Mouse (Mus musculus) liver, embryonic 16.5 days (tissue): ENCODE data around the gene Fam102a. TPM values are rescaled to one million over a fixed set of nuclear protein-coding genes. Genes with fewer than 3 reads are reported as not detected.

ENCODE experiments used
- ATAC-seq: fragments of 200-750 bp; cut with Nextera tagmentation; 2 replicates; pipeline ENCODE4 v1.8.0; 2017; ENCODE audit warnings: low read depth, mild to moderate bottlenecking, moderate number of reproducible peaks, moderate library complexity
- H3K27ac ChIP-seq: fragments of 300-500 bp; sonication (generic); 2 replicates; pipeline ENCODE4 v1.5.1; 2014; ENCODE audit warnings: mild to moderate bottlenecking, low read length
- H3K27me3 ChIP-seq: fragments of 300-500 bp; sonication (generic); 2 replicates; pipeline ENCODE4 v1.6.1; 2014; ENCODE audit warnings: low read depth, low read length, mixed read lengths; ENCODE audit not compliant: control insufficient read depth, insufficient read depth
- H3K36me3 ChIP-seq: fragments of 300-500 bp; sonication (generic); 2 replicates; pipeline ENCODE4 v1.6.1; 2014; ENCODE audit warnings: mild to moderate bottlenecking; ENCODE audit not compliant: control insufficient read depth, insufficient read depth
- H3K4me1 ChIP-seq: fragments of 300-500 bp; sonication (generic); 2 replicates; pipeline ENCODE4 v1.6.1; 2014; ENCODE audit warnings: low read depth, low read length, mixed read lengths; ENCODE audit not compliant: control insufficient read depth
- H3K4me2 ChIP-seq: fragments of 300-500 bp; sonication (generic); 2 replicates; pipeline ENCODE4 v1.6.1; 2014; ENCODE audit warnings: low read depth, low read length, mixed read lengths
- H3K4me3 ChIP-seq: fragments of 300-500 bp; sonication (generic); 2 replicates; pipeline ENCODE4 v1.5.1; 2014; ENCODE audit warnings: low read depth, mild to moderate bottlenecking, low read length
- H3K9ac ChIP-seq: fragments of 300-500 bp; sonication (generic); 2 replicates; pipeline ENCODE4 v1.6.1; 2014; ENCODE audit warnings: low read depth, low read length
- H3K9me3 ChIP-seq: fragments of 300-500 bp; sonication (generic); replicated peaks from 2 replicates; pipeline ENCODE4 v1.6.1; 2016; ENCODE audit warnings: low read length; ENCODE audit not compliant: control insufficient read depth
- WGBS: fragments of 180-500 bp; shearing (Covaris S2); extraction: QIAGEN DNeasy Blood & Tissue Kit; methylation state at CpG from one replicate; pipeline ENCODE4 v1.1.7; 2014; ENCODE audit not compliant: insufficient replicate concordance; 5-methylcytosine and 5-hydroxymethylcytosine counted together
- polyA plus RNA-seq: library from polyadenylated mRNA; unstranded; fragments of >200 nt; fragmentation: Nextera tagmentation; extraction: Ambion mirVana; gene quantifications from 2 replicates; pipeline ENCODE4 v1.2.1, GENCODE M21; 2015

Fam102a gene
- polyA plus RNA-seq, 1 experiment from 2014 or later: 1.6 TPM

DNA sequence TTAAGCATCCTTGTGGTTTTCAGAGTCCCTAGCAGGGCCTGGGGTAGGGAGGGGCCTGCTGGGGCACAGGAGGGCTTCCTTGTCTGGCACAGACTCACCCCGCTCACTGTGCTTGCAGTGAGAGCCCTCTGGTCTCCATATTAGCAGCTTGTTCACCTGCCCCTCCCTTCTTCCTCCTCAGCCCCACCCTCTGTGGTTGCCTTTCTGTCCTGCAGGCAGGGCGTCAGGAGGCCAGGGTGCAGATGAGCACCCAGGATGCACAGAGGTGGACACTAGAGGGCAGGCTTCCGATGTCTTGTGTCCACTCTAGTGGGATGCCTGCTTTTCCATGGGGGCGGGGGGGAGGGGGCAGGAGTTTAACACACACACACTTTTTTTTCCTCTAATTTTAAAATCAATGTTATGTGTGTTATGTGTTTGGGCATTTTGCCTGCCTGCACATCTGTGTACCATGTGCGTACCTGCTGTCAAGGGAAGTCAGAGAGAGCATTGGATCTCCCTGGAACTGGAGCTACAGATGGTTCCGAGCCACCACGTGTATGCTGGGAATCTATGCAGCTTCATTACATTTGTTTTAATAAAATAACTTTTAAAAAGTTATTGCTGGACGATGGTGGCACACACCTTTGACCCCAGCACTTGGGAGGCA, 66.4 kb downstream of the Fam102a start:
- no peaks in the 10 kb centered on the region for H3K9me3 ChIP-seq
- 31% methylated on average over 8 of the region's 8 CpGs for WGBS
- H3K36me3 ChIP-seq: no peaks in the 10 kb centered on the region
- no peak overlapping the region for H3K4me3 ChIP-seq
- H3K4me1 ChIP-seq: peaks cover 19% of the 10 kb centered on the region
- H3K4me2 ChIP-seq: no peak overlapping the region
- H3K9ac ChIP-seq: peak overlapping the region; percentile 21; the same call in 1 of the 2 replicates
- H3K27ac ChIP-seq: no peak overlapping the region
- no peaks in the 10 kb centered on the region for H3K27me3 ChIP-seq
- ATAC-seq: peak; percentile 78

DNA sequence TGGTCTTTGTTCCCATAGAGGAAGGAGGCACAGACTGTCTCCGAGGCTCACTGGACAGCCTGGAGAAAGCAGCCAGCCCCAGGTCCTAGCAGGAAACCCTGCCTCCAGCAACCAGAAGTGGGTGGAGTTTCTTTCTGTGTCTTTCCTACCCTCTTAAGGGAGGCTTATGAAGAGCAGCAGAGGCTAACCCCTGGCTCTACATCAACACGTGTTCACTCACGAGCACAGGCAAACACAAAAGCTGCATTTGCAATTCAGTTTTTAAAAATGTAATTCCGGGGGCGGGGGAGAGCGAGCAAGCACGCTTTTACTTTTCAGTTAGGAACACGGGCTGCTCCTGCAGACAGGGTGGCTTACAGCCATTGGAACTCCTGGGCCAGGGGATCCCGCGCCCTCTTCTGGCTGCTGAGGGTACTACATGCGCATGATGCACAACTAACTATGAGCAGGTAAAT, 67.5 kb downstream of the Fam102a start:
- under 1% methylated on average over 11 of the region's 11 CpGs for WGBS
- H3K4me1 ChIP-seq: peaks cover 27% of the 10 kb centered on the region
- H3K27me3 ChIP-seq: no peaks in the 10 kb centered on the region
- no peak overlapping the region for H3K27ac ChIP-seq
- H3K9ac ChIP-seq: 0 out of 2 replicates have a peak overlapping the region, but pooled peaks have one; percentile 42
- no peaks in the 10 kb centered on the region for H3K36me3 ChIP-seq
- 0 out of 2 replicates have a peak, but pooled peaks have one; percentile 25 for ATAC-seq
- H3K4me2 ChIP-seq: peak overlapping the region; percentile 61
- no peaks in the 10 kb centered on the region for H3K9me3 ChIP-seq
- peak overlapping the region; percentile 45 for H3K4me3 ChIP-seq

DNA sequence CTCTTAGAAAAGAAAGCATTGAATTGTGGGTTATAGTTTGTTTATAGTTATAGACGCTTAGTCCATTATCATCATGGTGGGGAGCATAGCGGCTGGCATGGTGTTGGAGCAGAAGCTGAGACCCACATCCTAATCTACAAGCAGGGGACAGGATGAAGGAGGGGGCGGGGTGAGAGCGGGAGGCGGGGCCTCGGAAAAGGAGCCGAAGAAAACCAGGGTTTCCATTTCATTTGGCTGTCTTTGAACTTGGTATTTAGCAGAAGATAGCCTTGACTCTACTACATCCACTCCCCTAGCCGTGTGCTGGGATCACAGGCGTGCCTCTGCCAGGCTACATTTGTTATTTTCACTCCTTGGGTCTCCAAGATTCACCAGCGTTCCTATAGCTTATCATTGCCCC, 69.5 kb downstream of the Fam102a start:
- no peak overlapping the region for H3K27ac ChIP-seq
- H3K27me3 ChIP-seq: no peaks in the 10 kb centered on the region
- peaks cover 46% of the 10 kb centered on the region for H3K4me1 ChIP-seq
- peak overlapping the region; percentile 38 for H3K4me2 ChIP-seq
- 33% methylated on average over 10 of the region's 10 CpGs for whole genome bisulfite sequencing
- ATAC-seq: no peak
- H3K4me3 ChIP-seq: no peak overlapping the region
- no peak overlapping the region for H3K9ac ChIP-seq
- H3K9me3 ChIP-seq: no peaks in the 10 kb centered on the region
- no peaks in the 10 kb centered on the region for H3K36me3 ChIP-seq

DNA sequence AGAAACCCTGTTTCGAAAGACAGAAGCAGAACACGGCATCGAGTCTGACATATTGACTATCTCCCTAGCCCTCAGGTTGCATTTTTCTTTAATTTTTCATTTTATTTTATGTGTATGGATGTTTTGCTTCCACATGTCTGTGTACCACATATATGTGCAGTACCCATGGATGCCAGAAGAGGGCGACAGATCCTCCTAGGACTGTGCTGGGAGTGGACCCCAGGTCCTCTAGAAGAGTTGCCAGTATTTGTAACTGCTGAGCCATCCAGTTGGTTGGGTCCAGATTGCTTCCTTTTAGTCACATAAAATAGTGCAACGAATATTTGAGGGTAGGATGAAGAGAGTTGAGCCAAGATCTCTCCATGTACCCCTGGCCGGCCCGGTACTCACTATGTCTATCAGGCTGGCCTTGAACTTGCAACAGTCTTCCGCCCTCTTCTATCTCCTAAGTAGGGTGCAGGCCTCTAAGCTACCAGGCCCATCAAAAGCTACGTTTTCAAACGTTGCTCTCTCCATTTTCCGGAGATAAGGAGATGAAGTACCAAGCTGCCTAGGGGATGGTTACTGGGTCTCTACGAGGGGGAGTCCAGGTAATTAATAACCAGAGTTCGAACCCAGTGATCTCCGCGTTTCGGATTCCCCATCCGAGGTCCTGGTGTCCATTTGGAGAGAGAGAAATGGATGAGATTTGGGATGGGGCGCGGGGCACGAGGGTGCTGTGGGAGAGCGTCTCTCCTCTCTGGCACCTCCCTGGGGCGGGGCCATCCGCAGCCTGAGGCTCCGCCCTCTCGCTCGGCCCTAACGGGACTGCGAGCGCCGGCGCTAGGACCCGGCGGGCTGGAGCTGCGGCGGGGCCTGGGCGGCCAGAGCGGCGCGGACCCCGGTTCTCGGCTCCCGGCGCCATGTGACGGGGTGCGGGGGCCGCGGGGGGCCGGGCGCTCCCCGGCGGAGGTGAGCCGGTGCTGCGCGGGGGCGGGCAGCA, 71.3 kb downstream of the Fam102a start:
- Histone ChIP-seq H3K4me2 (peak overlapping the region; percentile 97), H3K9ac (peak overlapping the region; percentile 76), H3K36me3 (no peaks in the 10 kb centered on the region), H3K27ac (peak overlapping the region; percentile 73), H3K27me3 (no peaks in the 10 kb centered on the region), H3K4me1 (peaks cover 60% of the 10 kb centered on the region), H3K9me3 (no peaks in the 10 kb centered on the region), H3K4me3 (peak overlapping the region; percentile 78)
- WGBS: 10% methylated on average over 54 of the region's 55 CpGs
- peak; percentile 74 for ATAC-seq

DNA sequence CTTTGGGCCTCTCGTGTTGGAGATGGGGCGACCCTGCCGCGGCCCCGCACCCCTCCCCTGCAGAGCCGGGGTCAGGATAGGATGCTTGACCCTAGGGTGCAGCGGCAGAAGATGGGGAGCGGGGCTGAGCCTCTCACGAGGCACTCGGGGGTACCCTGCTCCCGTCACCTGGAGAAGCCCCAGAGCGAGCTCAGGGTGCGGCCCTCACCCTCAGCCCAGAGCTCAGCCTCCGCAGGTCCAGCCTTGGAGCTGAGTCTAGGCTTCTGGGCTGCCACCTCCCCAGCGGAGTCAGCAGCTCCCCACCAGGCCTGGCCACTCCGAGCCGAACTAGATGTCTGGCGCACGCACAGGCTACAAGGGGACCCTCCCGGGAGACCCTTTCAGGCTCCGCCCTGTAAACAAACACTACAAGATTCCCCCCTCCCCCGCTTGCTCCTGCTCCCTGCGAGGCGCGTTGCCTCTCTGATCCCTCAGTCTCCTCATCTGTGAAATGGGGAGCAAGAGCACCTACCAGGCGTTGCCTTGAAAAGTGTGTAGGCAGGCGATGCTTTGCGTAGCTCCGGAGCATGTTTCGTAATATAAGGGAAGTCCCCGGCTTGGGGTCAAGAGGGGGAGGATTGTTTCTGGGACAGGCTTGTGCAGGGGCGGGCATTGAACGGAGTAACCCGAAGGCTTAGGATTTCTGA, 72.3 kb downstream of the Fam102a start:
- no peaks in the 10 kb centered on the region for H3K9me3 ChIP-seq
- H3K27me3 ChIP-seq: no peaks in the 10 kb centered on the region
- H3K4me3 ChIP-seq: peak overlapping the region; percentile 78
- peak overlapping the region; percentile 73 for H3K27ac ChIP-seq
- H3K36me3 ChIP-seq: no peaks in the 10 kb centered on the region
- H3K9ac ChIP-seq: peak overlapping the region; percentile 76
- ATAC-seq: peak; percentile 9; the same call in 1 of the 2 replicates
- H3K4me1 ChIP-seq: peaks cover 53% of the 10 kb centered on the region
- H3K4me2 ChIP-seq: peak overlapping the region; percentile 97
- WGBS: 0% methylated on average over 34 of the region's 34 CpGs

DNA sequence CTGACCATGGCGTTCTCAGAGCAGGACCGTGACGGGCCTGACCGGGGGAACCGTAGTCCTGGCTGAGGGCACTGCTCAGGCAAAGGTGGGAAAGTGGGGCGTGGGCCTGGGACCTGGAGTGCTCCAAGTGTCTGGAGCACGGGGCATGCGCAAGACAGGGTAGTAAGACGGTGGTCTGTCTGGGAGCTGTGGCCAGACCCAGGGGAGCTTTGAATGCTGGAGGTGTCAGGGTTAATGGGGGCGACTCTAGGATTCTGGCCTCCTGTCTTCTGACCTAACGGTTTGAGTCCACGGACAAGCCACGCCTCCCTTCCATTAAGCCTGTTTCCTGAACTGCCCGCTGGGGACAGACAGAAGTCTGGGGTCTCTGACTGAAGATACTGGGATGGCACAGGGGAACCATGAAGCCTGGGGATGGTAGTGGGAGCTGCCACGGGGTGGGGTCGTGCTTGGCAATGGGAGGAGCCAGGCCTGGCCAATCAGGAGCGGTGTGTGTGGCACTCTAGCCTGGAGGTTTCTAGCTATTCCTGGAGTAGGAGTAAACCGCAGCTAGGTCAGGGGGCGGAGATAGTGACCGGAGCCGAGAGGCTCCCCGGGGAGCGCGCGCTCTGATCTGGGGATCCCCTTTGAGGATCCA, 73.1 kb downstream of the Fam102a start:
- ATAC-seq: peak; percentile 78
- no peaks in the 10 kb centered on the region for H3K27me3 ChIP-seq
- peak overlapping the region; percentile 97 for H3K4me2 ChIP-seq
- under 1% methylated on average over 25 of the region's 25 CpGs for WGBS
- peak overlapping the region; percentile 76 for H3K9ac ChIP-seq
- H3K4me1 ChIP-seq: peaks cover 50% of the 10 kb centered on the region
- peak overlapping the region; percentile 78 for H3K4me3 ChIP-seq
- no peaks in the 10 kb centered on the region for H3K36me3 ChIP-seq
- H3K9me3 ChIP-seq: no peaks in the 10 kb centered on the region
- H3K27ac ChIP-seq: peak overlapping the region; percentile 85

DNA sequence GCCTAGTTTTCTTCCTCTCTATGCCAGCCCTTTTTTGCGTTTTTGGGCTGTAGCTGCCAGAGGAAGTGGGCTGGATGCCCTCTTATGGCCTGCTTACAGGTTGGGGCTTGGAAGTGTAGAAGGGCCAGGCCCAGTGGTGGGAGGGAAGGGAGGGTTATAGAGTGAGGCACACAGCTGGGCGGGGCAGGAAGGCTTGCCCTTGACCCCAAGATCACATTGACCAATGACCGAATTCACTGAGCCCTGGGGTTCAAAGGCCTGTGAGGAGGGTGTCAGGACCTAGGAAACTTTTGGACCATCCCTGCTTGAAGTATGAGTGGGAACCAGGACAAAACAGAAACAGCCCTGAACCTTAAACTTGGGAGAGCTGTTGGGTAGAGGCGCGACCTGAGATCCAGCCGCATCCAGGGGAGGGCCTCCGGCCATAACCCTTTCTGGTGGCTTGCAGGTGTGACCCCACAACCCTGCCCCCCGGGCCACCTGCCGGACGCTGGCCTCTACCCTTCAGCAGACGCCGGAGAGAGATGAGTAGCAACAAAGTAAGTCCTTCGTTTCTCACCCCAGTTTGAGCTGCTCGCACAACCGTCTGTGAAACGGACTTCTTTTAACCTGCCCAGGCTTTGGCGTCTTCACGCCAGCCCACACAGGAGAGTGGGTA, 73.8 kb downstream of the Fam102a start:
- peak overlapping the region; percentile 76 for H3K9ac ChIP-seq
- H3K27me3 ChIP-seq: no peaks in the 10 kb centered on the region
- H3K9me3 ChIP-seq: no peaks in the 10 kb centered on the region
- H3K36me3 ChIP-seq: no peaks in the 10 kb centered on the region
- peaks cover 50% of the 10 kb centered on the region for H3K4me1 ChIP-seq
- peak; percentile 64 for ATAC-seq
- H3K27ac ChIP-seq: peak overlapping the region; percentile 85
- H3K4me3 ChIP-seq: peak overlapping the region; percentile 78
- peak overlapping the region; percentile 97 for H3K4me2 ChIP-seq
- 42% methylated on average over 18 of the region's 18 CpGs for WGBS
